Mouse (Mus musculus) heart, embryonic 13.5 days (tissue): ENCODE measurements at regions not wholly inside any gene's neighbourhood (a gene's known extent, or its start where the extent isn't known, plus 50 kb on each side); places are given as distances from the start of the nearest gene placed in this dataset.

Experiments used
- ATAC-seq: fragments of 200-750 bp; cut with Nextera tagmentation; 2 replicates; pipeline ENCODE4 v1.8.0; 2017; ENCODE audit warnings: moderate TSS enrichment; ENCODE audit not compliant: insufficient number of reproducible peaks, low FRiP score, low TSS enrichment; ENCODE audit errors: extremely low read depth
- H3K27ac ChIP-seq: fragments of 300-500 bp; sonication (generic); replicated peaks from 2 replicates; pipeline ENCODE4 v1.5.1; 2015; ENCODE audit warnings: moderate library complexity, mild to moderate bottlenecking, inconsistent platforms
- H3K27me3 ChIP-seq: fragments of 300-500 bp; sonication (generic); replicated peaks from 2 replicates; pipeline ENCODE4 v1.6.1; 2015; ENCODE audit warnings: mild to moderate bottlenecking, inconsistent platforms
- H3K36me3 ChIP-seq: fragments of 300-500 bp; sonication (generic); 2 replicates; pipeline ENCODE4 v1.6.1; 2015; ENCODE audit warnings: mild to moderate bottlenecking, inconsistent platforms
- H3K4me1 ChIP-seq: fragments of 300-500 bp; sonication (generic); 2 replicates; pipeline ENCODE4 v1.6.1; 2015; ENCODE audit warnings: inconsistent platforms
- H3K4me2 ChIP-seq: fragments of 300-500 bp; sonication (generic); 2 replicates; pipeline ENCODE4 v1.6.1; 2015; ENCODE audit warnings: inconsistent platforms, mild to moderate bottlenecking, moderate library complexity
- H3K4me3 ChIP-seq: fragments of 300-500 bp; sonication (generic); 2 replicates; pipeline ENCODE4 v1.5.1; 2015; ENCODE audit warnings: moderate library complexity, mild to moderate bottlenecking, inconsistent platforms
- H3K9ac ChIP-seq: fragments of 300-500 bp; sonication (generic); 2 replicates; pipeline ENCODE4 v1.6.1; 2015; ENCODE audit warnings: inconsistent platforms, mild to moderate bottlenecking, moderate library complexity
- H3K9me3 ChIP-seq: fragments of 300-500 bp; sonication (generic); 2 replicates; pipeline ENCODE4 v1.6.1; 2016; ENCODE audit warnings: inconsistent platforms
- WGBS: fragments of 180-500 bp; shearing (Covaris S2); methylation state at CpG from one replicate; pipeline ENCODE4 v1.1.7; 2015; ENCODE audit warnings: mixed read lengths; 5-methylcytosine and 5-hydroxymethylcytosine counted together

DNA sequence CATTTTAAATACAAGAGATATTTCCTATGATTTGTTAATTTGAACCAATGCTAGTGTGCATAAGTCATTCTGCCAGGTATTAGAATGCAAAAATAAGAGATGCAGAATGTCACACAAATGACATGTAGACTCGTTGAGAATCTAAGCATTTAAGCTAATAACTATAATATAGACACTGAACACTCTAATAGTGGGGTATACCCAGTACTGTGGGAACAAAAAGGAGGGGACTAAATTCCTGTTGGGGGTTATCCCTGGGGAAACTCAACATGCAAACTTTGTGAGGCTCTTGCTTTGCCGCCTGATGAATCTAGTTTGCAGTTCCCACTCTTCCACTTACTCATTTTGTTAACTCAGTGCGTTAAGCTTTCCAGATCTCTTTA, 154.0 kb upstream of the Tnc start:
- no peaks in the 10 kb centered on the region for H3K9me3 ChIP-seq
- peaks cover 4% of the 10 kb centered on the region for H3K4me1 ChIP-seq
- H3K27ac ChIP-seq = no peak overlapping the region
- no peaks in the 10 kb centered on the region for H3K36me3 ChIP-seq
- H3K4me3 ChIP-seq = no peak overlapping the region
- ATAC-seq = no peak
- no peak overlapping the region for H3K9ac ChIP-seq
- no peaks in the 10 kb centered on the region for H3K27me3 ChIP-seq
- WGBS = 81% methylated on average over 3 of the region's 3 CpGs
- no peak overlapping the region for H3K4me2 ChIP-seq

DNA sequence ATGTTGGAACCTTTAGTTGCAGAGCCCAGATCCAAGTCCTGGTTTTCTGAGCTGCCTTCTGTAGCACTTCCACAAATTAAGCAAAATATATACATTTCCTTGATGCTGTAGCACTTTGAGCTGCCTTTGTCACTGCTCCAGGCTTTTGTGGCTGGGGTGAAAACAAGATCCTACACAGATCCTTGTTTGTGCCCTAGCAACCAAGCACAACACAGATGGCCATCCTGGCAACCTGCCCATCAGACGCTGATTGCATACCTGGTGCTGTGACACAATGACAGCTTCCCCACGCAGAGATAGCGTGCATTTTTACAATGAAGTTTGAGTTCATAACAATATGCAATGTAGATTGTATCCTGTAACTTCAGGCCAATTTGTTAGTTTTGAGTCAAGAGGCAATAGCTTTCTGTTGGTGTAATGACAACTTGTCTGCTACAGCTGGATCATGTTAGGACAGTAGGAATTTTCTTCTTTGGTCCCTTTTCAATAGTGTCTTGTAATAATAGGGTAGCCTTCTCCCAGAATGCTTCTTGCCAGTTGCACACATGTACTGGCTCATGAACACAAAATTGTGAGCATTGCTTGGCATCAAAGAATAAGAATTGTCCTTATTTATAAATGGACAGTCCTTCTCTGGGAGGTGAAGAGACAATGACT, 153.5 kb upstream of the Tnc start:
- H3K4me2 ChIP-seq = no peak overlapping the region
- 36% methylated on average over 3 of the region's 3 CpGs for WGBS
- H3K9ac ChIP-seq = no peak overlapping the region
- H3K36me3 ChIP-seq = no peaks in the 10 kb centered on the region
- H3K9me3 ChIP-seq = no peaks in the 10 kb centered on the region
- H3K27me3 ChIP-seq = no peaks in the 10 kb centered on the region
- no peak overlapping the region for H3K27ac ChIP-seq
- no peak overlapping the region for H3K4me3 ChIP-seq
- ATAC-seq = no peak
- peaks cover 4% of the 10 kb centered on the region for H3K4me1 ChIP-seq

DNA sequence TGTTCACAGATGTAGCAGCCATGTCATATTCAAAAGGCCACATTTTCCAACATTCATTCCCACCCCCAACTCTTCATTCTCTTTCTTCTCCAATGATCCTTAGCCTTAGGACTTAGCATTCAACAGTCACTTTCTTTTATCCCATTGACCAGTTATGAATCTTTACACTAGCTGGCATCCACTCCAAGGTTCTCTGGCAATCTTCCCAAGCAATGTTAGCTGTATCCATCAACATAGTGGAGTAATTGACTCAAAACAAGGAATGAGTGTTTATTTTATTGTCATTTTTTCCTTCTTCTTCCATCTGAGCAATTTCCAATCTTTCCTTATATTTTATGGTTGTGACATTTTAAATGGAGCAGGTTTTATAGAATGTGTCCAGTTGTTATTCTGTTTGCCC, 138.2 kb upstream of the Tnc start:
- H3K36me3 ChIP-seq = no peaks in the 10 kb centered on the region
- H3K4me1 ChIP-seq = no peaks in the 10 kb centered on the region
- ATAC-seq = no peak

DNA sequence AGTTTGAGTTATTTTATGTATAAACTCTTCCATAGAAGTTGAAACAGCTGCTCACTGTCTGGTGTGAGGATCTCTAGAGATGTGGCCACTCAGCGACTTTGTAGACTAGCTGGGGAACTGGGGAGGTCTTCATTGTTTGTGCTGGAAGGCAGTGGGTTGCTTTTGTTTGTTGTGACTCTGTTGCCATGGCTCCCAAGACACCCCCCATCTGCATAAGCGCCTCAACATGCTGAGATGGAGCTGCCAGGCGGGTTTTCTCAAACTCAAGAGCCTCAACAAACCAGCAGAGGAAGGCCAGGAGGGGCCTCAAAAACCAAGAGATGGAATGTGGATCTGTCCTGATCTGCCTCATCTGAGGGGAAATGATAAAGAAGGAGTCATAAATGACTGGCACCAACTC, 129.1 kb upstream of the Tnc start:
- Histone ChIP-seq H3K27ac (no peak overlapping the region), H3K4me1 (no peaks in the 10 kb centered on the region), H3K9ac (no peak overlapping the region), H3K9me3 (no peaks in the 10 kb centered on the region), H3K36me3 (no peaks in the 10 kb centered on the region), H3K27me3 (no peaks in the 10 kb centered on the region), H3K4me3 (no peak overlapping the region), H3K4me2 (no peak overlapping the region)
- ATAC-seq = no peak
- WGBS = 35% methylated on average over 3 of the region's 3 CpGs

More for the DNA sequence above, 138.2 kb upstream of the Tnc start:
- no peak overlapping the region for H3K4me3 ChIP-seq
- no peaks in the 10 kb centered on the region for H3K9me3 ChIP-seq
- no peak overlapping the region for H3K27ac ChIP-seq
- H3K4me2 ChIP-seq = no peak overlapping the region
- H3K27me3 ChIP-seq = no peaks in the 10 kb centered on the region
- H3K9ac ChIP-seq = no peak overlapping the region

DNA sequence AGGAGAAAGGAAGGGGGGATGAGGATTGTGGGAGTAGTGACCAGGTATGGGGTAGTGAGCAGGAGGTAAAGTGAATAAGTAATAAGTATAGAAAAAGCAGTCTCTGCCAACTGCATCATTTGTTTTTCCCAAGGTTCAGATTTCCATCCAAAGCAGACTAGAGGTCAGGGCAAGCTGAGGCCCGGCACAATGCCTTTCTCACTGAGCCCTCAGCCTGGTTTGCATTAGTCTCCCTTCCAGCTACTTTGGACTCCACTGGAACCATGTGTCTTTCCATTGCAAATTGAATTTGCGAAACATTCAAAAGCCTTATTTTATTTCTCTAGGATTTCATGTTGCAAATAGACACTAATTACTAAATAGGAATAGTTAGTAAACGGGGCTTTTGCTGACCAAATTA, 124.7 kb upstream of the Tnc start:
- Histone ChIP-seq H3K9ac (no peak overlapping the region), H3K4me3 (no peak overlapping the region), H3K4me1 (no peaks in the 10 kb centered on the region), H3K27ac (no peak overlapping the region), H3K9me3 (no peaks in the 10 kb centered on the region), H3K36me3 (no peaks in the 10 kb centered on the region), H3K27me3 (no peaks in the 10 kb centered on the region), H3K4me2 (no peak overlapping the region)
- ATAC-seq = no peak
- WGBS = 71% methylated on average over 3 of the region's 3 CpGs

DNA sequence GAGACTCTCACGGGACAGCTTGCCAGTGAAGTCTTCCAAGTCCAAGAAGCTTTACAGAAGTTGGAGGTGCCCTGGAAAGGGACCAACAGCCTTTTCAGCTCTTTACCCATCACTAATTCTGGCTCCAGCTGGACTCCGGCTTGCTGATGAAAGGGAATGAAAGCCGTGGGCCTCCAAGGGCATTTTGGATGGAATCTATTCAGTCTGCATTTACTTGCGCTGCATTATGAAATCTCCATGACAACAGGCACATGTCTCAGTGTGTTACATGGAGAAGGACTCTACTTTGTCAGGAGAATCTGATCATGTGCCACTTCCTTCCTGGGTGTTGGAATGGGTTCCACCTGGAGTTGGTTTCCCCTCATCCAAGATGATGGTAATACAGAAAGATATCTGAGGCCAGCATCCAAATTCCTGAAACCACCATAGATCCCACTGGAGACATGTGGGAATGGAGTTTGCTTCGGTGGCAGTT, 102.2 kb upstream of the Tnc start:
- H3K4me2 ChIP-seq = no peak overlapping the region
- ATAC-seq = no peak
- H3K9ac ChIP-seq = no peak overlapping the region
- H3K27me3 ChIP-seq = no peaks in the 10 kb centered on the region
- no peaks in the 10 kb centered on the region for H3K36me3 ChIP-seq
- H3K4me3 ChIP-seq = no peak overlapping the region
- 71% methylated on average over 5 of the region's 5 CpGs for WGBS
- H3K4me1 ChIP-seq = no peaks in the 10 kb centered on the region
- no peaks in the 10 kb centered on the region for H3K9me3 ChIP-seq
- no peak overlapping the region for H3K27ac ChIP-seq

DNA sequence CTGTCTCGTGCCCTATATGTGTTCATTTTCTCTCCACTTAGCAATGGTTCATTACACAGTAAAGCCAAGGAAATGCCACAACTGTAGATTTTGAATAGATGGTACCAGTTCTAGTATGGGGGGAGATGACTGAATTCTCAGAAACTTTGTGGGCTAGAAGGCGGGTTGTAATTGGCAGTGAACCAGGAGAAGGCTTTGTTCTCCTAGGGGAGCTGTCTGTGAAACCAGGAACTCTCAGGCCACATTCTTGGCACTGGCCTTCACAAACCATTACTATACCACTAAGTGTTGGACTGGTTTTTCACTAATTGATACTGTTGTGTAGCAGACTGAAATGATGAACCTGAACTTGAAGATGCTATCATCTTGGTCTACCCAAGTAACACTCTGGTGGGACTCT, 99.1 kb upstream of the Tnc start:
- Histone ChIP-seq H3K9me3 (no peaks in the 10 kb centered on the region), H3K4me2 (no peak overlapping the region), H3K27me3 (no peaks in the 10 kb centered on the region), H3K9ac (no peak overlapping the region), H3K36me3 (no peaks in the 10 kb centered on the region), H3K27ac (no peak overlapping the region), H3K4me1 (no peaks in the 10 kb centered on the region; the same call in 1 of the 2 replicates), H3K4me3 (no peak overlapping the region)
- WGBS = 68% methylated on average over 2 of the region's 2 CpGs
- no peak for ATAC-seq

DNA sequence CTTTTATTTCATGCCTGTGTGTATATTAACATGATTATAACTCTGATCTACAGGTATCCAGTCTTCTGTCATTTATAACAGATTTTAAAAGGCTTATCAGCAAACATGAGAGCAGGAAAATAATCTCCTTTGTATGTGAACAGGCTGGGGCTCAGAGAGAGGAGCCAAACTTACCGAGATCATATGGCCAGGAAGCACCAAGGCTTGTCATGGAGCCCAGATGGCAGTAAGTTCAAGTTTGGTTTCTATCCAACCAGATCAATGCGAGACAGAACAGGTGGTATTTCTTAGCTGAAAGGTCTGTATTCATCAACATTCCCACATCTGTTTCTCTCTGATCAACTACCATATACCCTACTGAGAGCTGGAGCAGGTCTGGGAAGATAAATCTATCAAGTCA, 96.1 kb upstream of the Tnc start:
- ATAC-seq = no peak
- Histone ChIP-seq H3K27me3 (no peaks in the 10 kb centered on the region), H3K4me1 (no peaks in the 10 kb centered on the region; the same call in 1 of the 2 replicates), H3K4me2 (no peak overlapping the region), H3K9me3 (no peaks in the 10 kb centered on the region), H3K9ac (no peak overlapping the region), H3K27ac (0 out of 2 replicates have a peak overlapping the region, but pooled peaks have one; percentile 8), H3K36me3 (no peaks in the 10 kb centered on the region), H3K4me3 (no peak overlapping the region)
- WGBS = 66% methylated on average over 2 of the region's 2 CpGs

DNA sequence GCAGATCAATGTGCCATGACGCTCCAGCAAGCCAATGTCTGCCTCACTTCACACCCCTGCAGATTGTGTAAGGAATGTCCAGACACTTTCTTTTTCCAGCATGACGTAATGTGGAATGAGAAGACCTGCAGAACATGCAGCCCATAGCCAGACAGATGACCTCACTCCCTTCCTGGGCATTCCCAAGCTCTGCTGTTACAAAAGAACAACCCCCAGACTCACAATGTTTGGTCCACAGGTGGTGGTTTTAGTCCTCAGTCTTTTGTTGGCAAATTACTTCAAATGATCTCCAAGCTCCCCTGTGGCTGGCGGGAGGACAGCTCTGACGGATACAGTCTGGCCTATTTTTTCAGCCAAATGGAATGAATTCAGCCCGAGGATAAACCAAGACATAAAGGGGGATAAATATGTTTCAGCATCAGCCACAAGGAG, 95.6 kb upstream of the Tnc start:
- Histone ChIP-seq H3K4me1 (no peaks in the 10 kb centered on the region; the same call in 1 of the 2 replicates), H3K36me3 (no peaks in the 10 kb centered on the region), H3K27me3 (no peaks in the 10 kb centered on the region), H3K9me3 (no peaks in the 10 kb centered on the region), H3K9ac (no peak overlapping the region), H3K4me2 (no peak overlapping the region), H3K4me3 (no peak overlapping the region), H3K27ac (0 out of 2 replicates have a peak overlapping the region, but pooled peaks have one; percentile 8)
- ATAC-seq = no peak
- WGBS = 44% methylated on average over 5 of the region's 5 CpGs

DNA sequence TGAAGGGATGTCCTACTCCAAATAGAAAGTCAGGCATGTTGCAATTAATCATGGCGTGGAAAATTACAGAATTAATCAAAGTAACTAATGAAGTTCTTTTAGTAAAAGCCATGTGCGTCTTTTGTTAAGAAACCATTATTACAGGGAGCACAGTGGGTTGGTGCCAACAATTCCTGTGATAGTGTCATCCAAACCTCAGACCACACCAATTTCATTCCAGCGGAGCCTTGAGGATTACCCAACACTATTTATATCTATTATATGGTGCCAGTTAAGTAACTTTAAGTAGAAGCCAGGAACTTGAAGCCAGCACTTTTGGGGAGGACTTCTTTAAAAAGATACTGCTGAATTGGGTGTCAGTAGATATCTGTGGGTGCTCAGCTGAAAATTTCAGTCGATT, 93.0 kb upstream of the Tnc start:
- no peak overlapping the region for H3K4me3 ChIP-seq
- WGBS = 66% methylated on average over 4 of the region's 4 CpGs
- H3K4me2 ChIP-seq = no peak overlapping the region
- ATAC-seq = no peak
- no peaks in the 10 kb centered on the region for H3K27me3 ChIP-seq
- no peaks in the 10 kb centered on the region for H3K9me3 ChIP-seq
- no peaks in the 10 kb centered on the region for H3K36me3 ChIP-seq
- H3K4me1 ChIP-seq = no peaks in the 10 kb centered on the region; the same call in 1 of the 2 replicates
- H3K9ac ChIP-seq = no peak overlapping the region
- no peak overlapping the region for H3K27ac ChIP-seq

DNA sequence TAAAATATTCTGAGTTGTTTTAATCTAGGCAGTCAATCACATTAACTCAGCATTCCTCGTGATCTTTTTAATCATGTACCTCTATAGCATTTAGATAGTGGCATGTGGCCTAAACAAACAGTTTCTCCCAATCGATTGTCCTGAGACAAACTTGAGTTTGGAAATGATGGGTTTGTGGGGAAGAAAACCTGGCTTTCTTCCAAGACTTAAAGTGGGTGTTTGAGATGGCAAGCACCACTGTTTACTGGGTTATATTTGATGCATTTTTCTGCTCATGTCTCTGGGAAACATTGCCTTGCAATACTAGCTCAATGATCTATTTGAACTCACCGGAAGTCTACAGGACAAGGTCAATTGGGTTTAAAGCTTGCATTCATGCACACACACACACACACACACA, 88.2 kb upstream of the Tnc start:
- Histone ChIP-seq H3K4me1 (no peaks in the 10 kb centered on the region), H3K4me2 (no peak overlapping the region), H3K9me3 (no peaks in the 10 kb centered on the region), H3K36me3 (no peaks in the 10 kb centered on the region), H3K4me3 (no peak overlapping the region), H3K27ac (no peak overlapping the region), H3K9ac (no peak overlapping the region), H3K27me3 (no peaks in the 10 kb centered on the region)
- WGBS = 67% methylated on average over 3 of the region's 3 CpGs
- ATAC-seq = no peak

DNA sequence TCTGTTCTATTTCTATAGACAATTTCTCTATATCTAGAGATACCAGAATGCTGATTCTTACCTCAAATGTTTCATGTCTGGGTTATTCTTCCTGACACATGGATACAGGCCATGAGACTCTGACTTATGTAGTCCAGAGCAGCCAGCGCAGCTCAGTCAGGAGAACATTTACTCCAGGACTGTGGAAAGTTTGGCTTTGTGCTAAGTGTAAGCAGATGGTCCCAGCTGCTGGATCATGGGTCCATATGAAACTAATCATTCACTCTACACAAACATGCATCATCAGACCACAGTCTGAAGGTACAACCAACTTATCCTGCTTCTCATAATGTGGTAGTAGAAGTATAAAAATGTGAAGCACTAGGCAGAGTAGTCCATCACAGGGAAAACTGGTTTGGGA, 82.5 kb upstream of the Tnc start:
- no peak overlapping the region for H3K9ac ChIP-seq
- ATAC-seq = no peak

More for the DNA sequence above, 82.5 kb upstream of the Tnc start:
- no peak overlapping the region for H3K4me3 ChIP-seq
- no peaks in the 10 kb centered on the region for H3K36me3 ChIP-seq
- WGBS = 61% methylated on average over 1 of the region's 1 CpGs
- no peaks in the 10 kb centered on the region for H3K27me3 ChIP-seq
- no peak overlapping the region for H3K27ac ChIP-seq
- no peak overlapping the region for H3K4me2 ChIP-seq
- H3K4me1 ChIP-seq = no peaks in the 10 kb centered on the region
- no peaks in the 10 kb centered on the region for H3K9me3 ChIP-seq
